Mouse (Mus musculus): ENCODE results near the gene Ldlrad3. TPM values are rescaled to one million over a fixed set of nuclear protein-coding genes. Genes with fewer than 3 reads are reported as not detected.

Ldlrad3 gene
- polyA plus RNA-seq, 1 experiment from 2014 or later: 4.6 TPM

DNA sequence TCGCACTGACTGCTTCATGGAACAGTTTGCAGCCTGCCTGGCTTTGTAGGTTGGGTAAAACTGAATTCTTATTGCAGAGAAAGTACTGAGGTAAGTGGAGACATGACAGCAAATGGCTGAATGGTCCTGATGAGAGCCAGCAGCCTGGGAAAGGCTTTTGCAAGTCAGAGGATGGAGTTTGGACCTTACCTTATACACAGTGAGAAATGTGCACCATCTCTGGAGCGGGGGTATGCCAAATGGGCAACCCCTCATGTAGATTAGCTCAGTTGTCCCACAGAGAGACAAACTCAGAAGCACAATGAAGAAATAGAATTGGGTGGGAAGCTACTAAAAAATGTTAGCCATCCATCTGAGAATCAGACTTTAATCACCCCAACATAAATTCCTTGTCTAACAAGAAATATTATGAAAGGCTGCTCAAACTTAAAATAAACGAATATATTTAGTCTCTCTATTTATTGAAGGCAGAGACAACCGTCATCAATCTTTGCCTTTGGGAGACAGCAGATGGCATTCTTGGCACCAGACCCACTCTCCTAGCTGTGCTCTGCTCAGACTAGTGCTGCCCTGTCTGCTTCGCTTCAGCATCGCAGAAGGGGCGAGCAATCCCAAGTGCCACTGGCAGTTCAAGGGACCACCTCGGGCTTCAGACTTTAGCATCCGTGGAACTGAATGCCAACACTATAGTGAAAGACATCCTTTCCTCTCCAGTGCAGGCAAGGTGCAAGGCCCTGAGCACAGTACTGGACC, 51.5 kb downstream of the Ldlrad3 start:
- no peak overlapping the region for H3K4me3 ChIP-seq (ENCODE audit: low read depth, low read length)
- TF ChIP-seq EP300 (IDR thresholded peaks at IDR 0.05; ENCODE audit: low read depth) (no peak), CTCF (IDR thresholded peaks at IDR 0.05; ENCODE audit: low read depth) (no peak)
- no peaks in the 10 kb centered on the region for H3K36me3 ChIP-seq (replicated peaks; ENCODE audit: insufficient read depth, low read length)
- WGBS (ENCODE audit: insufficient replicate concordance): 76% methylated on average over 9 of the region's 9 CpGs
- ATAC-seq (no peak), DNase-seq (no peak)
- H3K27ac ChIP-seq (ENCODE audit: low read depth): no peak overlapping the region
- no peaks in the 10 kb centered on the region for H3K27me3 ChIP-seq (ENCODE audit: insufficient read depth, low read length)
- no peak overlapping the region for H3K9ac ChIP-seq (replicated peaks)
- no peak overlapping the region for H3K4me2 ChIP-seq (ENCODE audit: low read depth, low read length)
- peaks cover 28% of the 10 kb centered on the region for H3K4me1 ChIP-seq (ENCODE audit: insufficient read depth)
- no peaks in the 10 kb centered on the region for H3K9me3 ChIP-seq (ENCODE audit: low read length)

DNA sequence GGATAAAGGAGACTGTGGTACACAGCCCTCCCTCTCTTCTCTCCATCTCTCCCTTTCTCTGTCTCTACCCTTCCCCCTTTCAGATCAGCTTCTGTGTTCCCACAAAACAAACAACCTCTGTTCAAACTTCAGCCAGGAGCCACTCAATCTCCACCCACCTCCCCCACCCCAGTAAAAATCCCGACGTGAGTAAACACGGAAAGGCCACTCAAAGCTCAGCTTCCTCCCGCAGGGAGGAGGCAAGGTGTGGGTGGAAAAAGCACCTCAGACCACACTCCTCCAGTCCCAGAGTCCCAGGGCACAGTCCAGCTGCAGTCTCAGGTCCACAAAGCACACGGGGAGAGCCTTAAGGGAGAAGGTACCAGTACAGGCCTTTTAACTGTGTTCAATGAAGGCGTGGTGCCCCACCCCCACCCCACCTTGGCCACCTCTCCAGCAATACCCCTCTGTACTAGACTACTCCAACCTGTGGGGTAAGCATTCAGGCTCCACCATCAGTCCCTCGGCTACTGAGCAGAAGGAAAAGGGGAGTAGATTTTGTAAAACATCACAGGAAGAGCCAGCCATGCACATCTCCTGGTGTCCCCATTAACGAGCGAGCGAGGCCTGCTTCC, 53.1 kb downstream of the Ldlrad3 start:
- 47% methylated on average over 10 of the region's 10 CpGs for WGBS (ENCODE audit: insufficient replicate concordance)
- TF ChIP-seq CTCF (IDR thresholded peaks at IDR 0.05; ENCODE audit: low read depth): no peak
- peak; percentile 48; the same call in 1 of the 2 replicates for TF ChIP-seq EP300 (IDR thresholded peaks at IDR 0.05; ENCODE audit: low read depth)
- Histone ChIP-seq H3K4me3 (ENCODE audit: low read depth, low read length) (no peak overlapping the region), H3K27me3 (ENCODE audit: insufficient read depth, low read length) (no peaks in the 10 kb centered on the region), H3K4me1 (ENCODE audit: insufficient read depth) (peaks cover 35% of the 10 kb centered on the region), H3K9ac (replicated peaks) (no peak overlapping the region), H3K27ac (ENCODE audit: low read depth) (peak overlapping the region; percentile 69), H3K36me3 (replicated peaks; ENCODE audit: insufficient read depth, low read length) (no peaks in the 10 kb centered on the region), H3K9me3 (ENCODE audit: low read length) (no peaks in the 10 kb centered on the region), H3K4me2 (ENCODE audit: low read depth, low read length) (peak overlapping the region; percentile 45)
- DNase-seq (peak; percentile 55), ATAC-seq (peak; percentile 84)

DNA sequence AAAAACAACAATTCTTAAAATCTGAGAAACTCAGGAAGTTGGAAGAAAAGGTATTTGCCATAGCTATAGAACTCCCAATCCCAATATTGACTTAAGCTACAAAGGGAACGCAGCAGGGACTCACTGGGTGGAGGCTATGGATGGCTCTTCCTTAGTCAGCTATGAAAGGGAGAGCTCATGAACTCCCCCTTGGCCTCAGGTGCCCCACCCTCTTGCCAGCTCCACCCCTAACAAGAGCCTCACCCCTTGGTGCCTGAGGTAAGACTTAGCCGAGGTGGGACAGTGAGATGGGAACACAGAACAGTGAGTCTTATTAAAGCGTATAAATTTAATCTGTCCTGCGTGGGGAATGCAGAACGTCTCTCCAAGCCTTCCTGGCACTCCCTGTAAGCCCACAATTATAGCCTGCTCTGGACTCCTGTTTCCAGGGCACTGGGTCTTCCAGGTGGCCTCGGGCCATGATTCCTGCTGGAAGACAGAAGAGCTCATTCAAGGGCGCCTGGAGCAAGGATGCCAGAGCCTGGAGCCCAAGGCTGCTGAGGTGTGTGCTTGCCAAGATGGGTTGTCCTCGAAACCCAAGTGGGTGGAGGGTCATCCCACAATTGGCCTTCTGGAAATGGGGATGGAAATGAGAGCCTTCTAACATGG, 55.9 kb downstream of the Ldlrad3 start:
- H3K27ac ChIP-seq (ENCODE audit: low read depth): no peak overlapping the region
- ATAC-seq: no peak
- H3K36me3 ChIP-seq (replicated peaks; ENCODE audit: insufficient read depth, low read length): no peaks in the 10 kb centered on the region
- peaks cover 37% of the 10 kb centered on the region for H3K4me1 ChIP-seq (ENCODE audit: insufficient read depth)
- no peak for DNase-seq
- 71% methylated on average over 8 of the region's 8 CpGs for WGBS (ENCODE audit: insufficient replicate concordance)
- H3K9me3 ChIP-seq (ENCODE audit: low read length): no peaks in the 10 kb centered on the region
- no peak overlapping the region for H3K4me3 ChIP-seq (ENCODE audit: low read depth, low read length)
- H3K4me2 ChIP-seq (ENCODE audit: low read depth, low read length): no peak overlapping the region
- H3K27me3 ChIP-seq (ENCODE audit: insufficient read depth, low read length): no peaks in the 10 kb centered on the region
- H3K9ac ChIP-seq (replicated peaks): no peak overlapping the region
- TF ChIP-seq CTCF (IDR thresholded peaks at IDR 0.05; ENCODE audit: low read depth) (no peak), EP300 (IDR thresholded peaks at IDR 0.05; ENCODE audit: low read depth) (no peak)

DNA sequence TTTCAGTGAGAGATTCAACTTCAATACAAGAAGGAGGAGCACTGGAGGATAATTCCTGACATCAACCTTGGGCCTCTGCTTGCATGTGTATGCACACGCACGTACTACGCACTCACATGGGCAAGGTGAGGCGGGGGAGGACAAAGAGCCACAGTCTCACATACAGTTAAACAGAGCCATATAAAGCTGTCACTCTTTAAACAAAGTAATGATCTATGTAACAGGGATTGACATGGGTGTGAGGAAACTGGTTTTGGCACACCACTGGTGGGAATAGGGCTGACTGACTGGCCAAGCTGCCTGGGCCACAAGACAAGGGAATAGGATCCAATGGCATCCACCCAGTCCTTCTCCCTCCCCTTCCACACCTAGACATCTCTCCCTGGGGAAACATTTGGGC, 57.0 kb downstream of the Ldlrad3 start:
- WGBS (ENCODE audit: insufficient replicate concordance): 75% methylated on average over 4 of the region's 4 CpGs
- peaks cover 35% of the 10 kb centered on the region for H3K4me1 ChIP-seq (ENCODE audit: insufficient read depth)
- ATAC-seq (0 out of 2 replicates have a peak, but pooled peaks have one; percentile 8), DNase-seq (no peak)
- H3K27me3 ChIP-seq (ENCODE audit: insufficient read depth, low read length): no peaks in the 10 kb centered on the region
- no peaks in the 10 kb centered on the region for H3K9me3 ChIP-seq (ENCODE audit: low read length)
- no peak overlapping the region for H3K4me2 ChIP-seq (ENCODE audit: low read depth, low read length)
- no peak overlapping the region for H3K4me3 ChIP-seq (ENCODE audit: low read depth, low read length)
- no peaks in the 10 kb centered on the region for H3K36me3 ChIP-seq (replicated peaks; ENCODE audit: insufficient read depth, low read length)
- H3K27ac ChIP-seq (ENCODE audit: low read depth): no peak overlapping the region
- TF ChIP-seq EP300 (IDR thresholded peaks at IDR 0.05; ENCODE audit: low read depth): no peak
- no peak for TF ChIP-seq CTCF (IDR thresholded peaks at IDR 0.05; ENCODE audit: low read depth)
- H3K9ac ChIP-seq (replicated peaks): no peak overlapping the region

DNA sequence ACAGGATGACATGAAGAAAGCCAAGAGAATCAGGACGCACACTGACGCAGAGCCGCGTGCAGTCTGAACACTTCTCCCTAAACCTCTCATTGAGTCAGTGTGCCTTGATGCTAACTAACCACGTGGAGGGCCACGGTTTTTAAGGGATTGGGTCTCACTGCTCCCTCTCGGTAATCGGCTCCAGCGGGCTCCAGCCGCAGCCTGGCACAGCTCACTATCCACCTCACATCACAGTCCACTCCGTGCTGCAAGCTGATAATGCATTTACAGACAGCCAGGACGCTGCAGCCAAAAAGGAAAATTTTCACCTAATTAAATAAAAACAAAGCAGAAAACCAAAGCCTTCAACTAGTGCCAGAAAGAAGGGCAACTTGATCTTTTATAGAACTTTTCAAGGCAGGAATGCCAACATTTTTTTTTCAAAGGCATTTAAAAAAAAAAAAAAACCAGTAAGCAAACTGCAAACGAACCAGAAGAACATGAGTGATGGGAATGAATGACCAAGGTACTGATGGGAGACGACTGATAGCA, 57.6 kb downstream of the Ldlrad3 start:
- H3K9ac ChIP-seq (replicated peaks): no peak overlapping the region
- no peak overlapping the region for H3K4me2 ChIP-seq (ENCODE audit: low read depth, low read length)
- DNase-seq (no peak), ATAC-seq (no peak)
- H3K27me3 ChIP-seq (ENCODE audit: insufficient read depth, low read length): no peaks in the 10 kb centered on the region
- no peak overlapping the region for H3K27ac ChIP-seq (ENCODE audit: low read depth)
- peaks cover 41% of the 10 kb centered on the region for H3K4me1 ChIP-seq (ENCODE audit: insufficient read depth)
- TF ChIP-seq EP300 (IDR thresholded peaks at IDR 0.05; ENCODE audit: low read depth) (no peak), CTCF (IDR thresholded peaks at IDR 0.05; ENCODE audit: low read depth) (no peak)
- no peak overlapping the region for H3K4me3 ChIP-seq (ENCODE audit: low read depth, low read length)
- no peaks in the 10 kb centered on the region for H3K9me3 ChIP-seq (ENCODE audit: low read length)
- no peaks in the 10 kb centered on the region for H3K36me3 ChIP-seq (replicated peaks; ENCODE audit: insufficient read depth, low read length)
- WGBS (ENCODE audit: insufficient replicate concordance): 75% methylated on average over 14 of the region's 14 CpGs

DNA sequence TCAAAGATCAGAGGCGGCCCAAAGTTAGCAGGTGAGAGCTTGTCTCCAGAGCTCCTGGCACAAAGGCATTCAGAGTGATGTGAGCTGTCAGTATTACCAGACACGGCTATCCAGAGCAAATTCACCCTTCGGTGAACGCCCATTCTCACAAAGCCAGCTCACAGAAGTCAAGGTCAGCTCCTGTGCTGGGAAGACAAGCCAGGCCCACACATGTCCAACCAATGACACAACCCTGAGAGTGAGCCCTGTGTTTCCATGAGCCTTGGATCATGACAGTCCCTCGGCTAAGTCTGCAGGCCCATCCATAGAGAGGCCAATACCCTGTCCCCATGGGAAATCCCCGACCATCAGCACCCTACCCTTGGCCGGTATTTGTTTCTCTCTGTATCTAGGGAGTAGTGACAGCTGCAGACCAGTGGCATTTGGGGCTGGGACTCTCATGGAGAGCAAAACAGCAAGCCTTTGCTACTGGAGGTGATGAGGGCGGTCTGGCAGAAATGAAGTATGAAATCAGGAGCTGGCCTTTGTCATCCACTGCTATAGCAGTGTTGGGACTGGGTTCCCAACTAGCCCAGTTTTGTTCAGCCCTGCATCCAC, 58.3 kb downstream of the Ldlrad3 start:
- H3K27me3 ChIP-seq (ENCODE audit: insufficient read depth, low read length): no peaks in the 10 kb centered on the region
- ATAC-seq: peak; percentile 40; the same call in 1 of the 2 replicates
- no peaks in the 10 kb centered on the region for H3K36me3 ChIP-seq (replicated peaks; ENCODE audit: insufficient read depth, low read length)
- TF ChIP-seq EP300 (IDR thresholded peaks at IDR 0.05; ENCODE audit: low read depth) (no peak), CTCF (IDR thresholded peaks at IDR 0.05; ENCODE audit: low read depth) (no peak)
- H3K4me3 ChIP-seq (ENCODE audit: low read depth, low read length): no peak overlapping the region
- H3K9ac ChIP-seq (replicated peaks): no peak overlapping the region
- H3K4me2 ChIP-seq (ENCODE audit: low read depth, low read length): no peak overlapping the region
- H3K9me3 ChIP-seq (ENCODE audit: low read length): no peaks in the 10 kb centered on the region
- DNase-seq: no peak
- peaks cover 41% of the 10 kb centered on the region for H3K4me1 ChIP-seq (ENCODE audit: insufficient read depth)
- 65% methylated on average over 8 of the region's 8 CpGs for WGBS (ENCODE audit: insufficient replicate concordance)
- H3K27ac ChIP-seq (ENCODE audit: low read depth): no peak overlapping the region

All from liver, postnatal 0 days (tissue).